In the genomic region with DNA sequence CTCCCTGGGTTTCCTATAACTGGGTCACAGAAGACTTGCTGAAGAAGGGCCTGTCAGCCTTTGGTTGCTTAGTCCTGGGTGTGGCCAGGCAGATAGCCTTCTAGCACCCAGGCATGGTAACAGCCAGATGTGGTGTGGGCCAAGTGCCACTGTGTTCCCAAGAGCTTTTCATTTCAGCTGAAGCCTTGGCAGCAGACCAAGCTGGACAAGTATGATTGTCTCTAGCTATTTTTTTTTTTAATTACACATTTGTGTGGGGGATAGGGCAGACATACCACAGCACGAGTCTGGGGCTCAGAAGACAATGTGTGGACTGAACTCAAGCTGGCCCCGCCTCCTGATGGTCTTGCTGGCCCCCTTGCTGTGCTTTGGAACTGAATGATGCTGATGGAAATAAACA, we compare ENCODE assay signal across 11 mouse cellular contexts. TPM values are rescaled to one million over a fixed set of nuclear protein-coding genes. Genes with fewer than 3 reads are reported as not detected.
DNase-seq lines count a peak whose midpoint lies in the region; ATAC-seq lines count a peak whose summit lies in the region.
"Had no signal": no experiment of that assay in that cellular context is flagged by ENCODE, and none has a peak within 500 bp of the region (broad histone marks: within the 10 kb centered on the region; RNA-seq: fewer than 3 reads in every experiment).

No protein-coding gene starts in this region.

- 80% methylated on average over 2 of the region's 2 CpGs for WGBS in heart, embryonic 11.5 days (ENCODE audit: insufficient replicate concordance)
- 80% methylated on average over 2 of the region's 2 CpGs for WGBS in liver, embryonic 12.5 days (ENCODE audit: insufficient replicate concordance)
- 72% methylated on average over 2 of the region's 2 CpGs for WGBS in liver, embryonic 11.5 days
- WGBS in heart, embryonic 16.5 days = 58% methylated on average over 2 of the region's 2 CpGs
- WGBS in lung, embryonic 16.5 days = 58% methylated on average over 2 of the region's 2 CpGs
- WGBS in forebrain, embryonic 14.5 days = 52% methylated on average over 2 of the region's 2 CpGs

- 0 out of 2 replicates have a peak, but pooled peaks cover 4% of the 10 kb centered on the region for H3K4me1 ChIP-seq in heart, embryonic 11.5 days (ENCODE audit: control insufficient read depth, insufficient read depth, low read length)
- H3K4me1 ChIP-seq in liver, embryonic 12.5 days = peaks cover 15% of the 10 kb centered on the region; the same call in 1 of the 2 replicates
- peaks cover 3% of the 10 kb centered on the region; the same call in 1 of the 2 replicates for H3K4me1 ChIP-seq in liver, embryonic 11.5 days (replicated peaks; ENCODE audit: control insufficient read depth, insufficient read depth, low read length)
- H3K4me1 ChIP-seq in heart, embryonic 16.5 days (ENCODE audit: control insufficient read depth, insufficient read depth, low read length) = peaks cover 13% of the 10 kb centered on the region; the same call in 1 of the 2 replicates
- H3K4me1 ChIP-seq in lung, embryonic 16.5 days (replicated peaks; ENCODE audit: control insufficient read depth, insufficient read depth, low read length) = peaks cover 6% of the 10 kb centered on the region; the same call in 1 of the 2 replicates
- no peaks in the 10 kb centered on the region for H3K4me1 ChIP-seq in forebrain, embryonic 14.5 days (ENCODE audit: control insufficient read depth, insufficient read depth, low read length)

- H3K9ac ChIP-seq in heart, embryonic 11.5 days (ENCODE audit: low read depth, low read length) = no peak overlapping the region
- H3K9ac ChIP-seq in liver, embryonic 12.5 days = no peak overlapping the region
- H3K9ac ChIP-seq in liver, embryonic 11.5 days (ENCODE audit: low read depth, low read length) = no peak overlapping the region
- H3K9ac ChIP-seq in heart, embryonic 16.5 days (ENCODE audit: low read length) = no peak overlapping the region
- H3K9ac ChIP-seq in lung, embryonic 16.5 days (ENCODE audit: low read length) = no peak overlapping the region
- no peak overlapping the region for H3K9ac ChIP-seq in forebrain, embryonic 14.5 days (ENCODE audit: low read length)

- no peaks in the 10 kb centered on the region for H3K9me3 ChIP-seq in heart, embryonic 11.5 days (replicated peaks; ENCODE audit: control insufficient read depth, low read length)
- H3K9me3 ChIP-seq in liver, embryonic 12.5 days (replicated peaks) = no peaks in the 10 kb centered on the region; the same call in 1 of the 2 replicates
- peaks cover 3% of the 10 kb centered on the region; the same call in 1 of the 2 replicates for H3K9me3 ChIP-seq in liver, embryonic 11.5 days (ENCODE audit: control insufficient read depth, low read length)
- H3K9me3 ChIP-seq in heart, embryonic 16.5 days (replicated peaks; ENCODE audit: control insufficient read depth, low read length) = peaks cover 6% of the 10 kb centered on the region; the same call in 1 of the 2 replicates
- peaks cover 7% of the 10 kb centered on the region for H3K9me3 ChIP-seq in lung, embryonic 16.5 days (ENCODE audit: control insufficient read depth, low read length)
- no peaks in the 10 kb centered on the region for H3K9me3 ChIP-seq in forebrain, embryonic 14.5 days (replicated peaks; ENCODE audit: control insufficient read depth, low read length)

- ATAC-seq in heart, embryonic 11.5 days (replicated peaks; ENCODE audit: insufficient number of reproducible peaks, low FRiP score, low TSS enrichment) = no peak
- ATAC-seq in liver, embryonic 12.5 days = peak; percentile 36; the same call in 1 of the 2 replicates
- no peak for ATAC-seq in liver, embryonic 11.5 days (replicated peaks; ENCODE audit: low FRiP score)
- ATAC-seq in heart, embryonic 16.5 days (replicated peaks; ENCODE audit: extremely low read depth, insufficient read depth, low FRiP score) = no peak
- ATAC-seq in lung, embryonic 16.5 days (ENCODE audit: low read depth) = peak; percentile 69
- no peak for ATAC-seq in forebrain, embryonic 14.5 days
- no peak for ATAC-seq in activated CD4-positive, CD25-positive, alpha-beta regulatory T cell, adult 4 months
- ATAC-seq: inflammation-experienced regulatory T-cells, adult 6 months had no signal

- peak; percentile 66 for DNase-seq in heart, adult 18-20 months
- DNase-seq in liver, embryonic 11.5 days (ENCODE audit: low spot score) = no peak
- no peak for DNase-seq in forebrain, embryonic 14.5 days (ENCODE audit: low spot score)
- DNase-seq: thymus, postnatal 4 days had no signal

- no peak overlapping the region for H3K27ac ChIP-seq in heart, embryonic 11.5 days (ENCODE audit: low read depth, low read length)
- H3K27ac ChIP-seq in liver, embryonic 12.5 days = no peak overlapping the region
- no peak overlapping the region for H3K27ac ChIP-seq in liver, embryonic 11.5 days (ENCODE audit: low read depth, low read length)
- H3K27ac ChIP-seq in heart, embryonic 16.5 days (ENCODE audit: low read length) = 0 out of 2 replicates have a peak overlapping the region, but pooled peaks have one; percentile 19
- peak overlapping the region; percentile 40 for H3K27ac ChIP-seq in lung, embryonic 16.5 days (ENCODE audit: low read length)
- no peak overlapping the region for H3K27ac ChIP-seq in forebrain, embryonic 14.5 days (ENCODE audit: low read depth, low read length)
- H3K27ac ChIP-seq: left cerebral cortex, adult 2 months had no signal

- no peak overlapping the region for H3K4me3 ChIP-seq in heart, embryonic 11.5 days (ENCODE audit: low read depth, low read length)
- no peak overlapping the region for H3K4me3 ChIP-seq in liver, embryonic 12.5 days
- no peak overlapping the region for H3K4me3 ChIP-seq in liver, embryonic 11.5 days (ENCODE audit: low read depth, low read length)
- no peak overlapping the region for H3K4me3 ChIP-seq in heart, embryonic 16.5 days (ENCODE audit: low read length)
- no peak overlapping the region for H3K4me3 ChIP-seq in lung, embryonic 16.5 days (ENCODE audit: low read length)
- no peak overlapping the region for H3K4me3 ChIP-seq in forebrain, embryonic 14.5 days (ENCODE audit: low read depth, low read length)
- H3K4me3 ChIP-seq: left cerebral cortex, adult 2 months had no signal

- H3K27me3 ChIP-seq in heart, embryonic 11.5 days (ENCODE audit: control insufficient read depth, insufficient read depth, low read length) = no peaks in the 10 kb centered on the region
- H3K27me3 ChIP-seq in liver, embryonic 12.5 days (replicated peaks) = no peaks in the 10 kb centered on the region
- no peaks in the 10 kb centered on the region for H3K27me3 ChIP-seq in liver, embryonic 11.5 days (replicated peaks; ENCODE audit: control insufficient read depth, insufficient read depth, low read length)
- no peaks in the 10 kb centered on the region for H3K27me3 ChIP-seq in heart, embryonic 16.5 days (ENCODE audit: control insufficient read depth, insufficient read depth, low read length)
- no peaks in the 10 kb centered on the region for H3K27me3 ChIP-seq in lung, embryonic 16.5 days (ENCODE audit: control insufficient read depth, insufficient read depth, low read depth, low read length)
- no peaks in the 10 kb centered on the region for H3K27me3 ChIP-seq in forebrain, embryonic 14.5 days (replicated peaks; ENCODE audit: control insufficient read depth, insufficient read depth, low read length)

- peaks cover 22% of the 10 kb centered on the region for H3K36me3 ChIP-seq in heart, embryonic 11.5 days (ENCODE audit: control insufficient read depth, insufficient read depth, low read length)
- H3K36me3 ChIP-seq in liver, embryonic 12.5 days = peaks cover 80% of the 10 kb centered on the region
- peaks cover 36% of the 10 kb centered on the region for H3K36me3 ChIP-seq in liver, embryonic 11.5 days (ENCODE audit: control insufficient read depth, insufficient read depth, low read length)
- peaks cover 43% of the 10 kb centered on the region for H3K36me3 ChIP-seq in heart, embryonic 16.5 days (ENCODE audit: control insufficient read depth, insufficient read depth)
- peaks cover 55% of the 10 kb centered on the region for H3K36me3 ChIP-seq in lung, embryonic 16.5 days (ENCODE audit: control insufficient read depth, insufficient read depth, low read length)
- peaks cover 60% of the 10 kb centered on the region for H3K36me3 ChIP-seq in forebrain, embryonic 14.5 days (ENCODE audit: control insufficient read depth, insufficient read depth, low read length)

- H3K4me2 ChIP-seq in heart, embryonic 11.5 days = no peak overlapping the region
- H3K4me2 ChIP-seq in liver, embryonic 12.5 days = no peak overlapping the region
- no peak overlapping the region for H3K4me2 ChIP-seq in liver, embryonic 11.5 days
- H3K4me2 ChIP-seq in heart, embryonic 16.5 days (ENCODE audit: low read depth, low read length) = no peak overlapping the region
- no peak overlapping the region for H3K4me2 ChIP-seq in lung, embryonic 16.5 days (ENCODE audit: low read depth, low read length)
- no peak overlapping the region for H3K4me2 ChIP-seq in forebrain, embryonic 14.5 days (ENCODE audit: low read length)

RNA-seq across cellular contexts. Expression of a gene that starts 20.6 kb away (rescaled TPM):
- total RNA-seq in heart, adult 18-20 months (2021) = under 1 TPM; 0.39 to 0.52 TPM
- 11.5 and 13.6 TPM in 2 replicates for polyA plus RNA-seq in heart, embryonic 11.5 days (2014; fragmentation: Nextera tagmentation; extraction: Ambion mirVana)
- polyA plus RNA-seq in liver, embryonic 12.5 days (2016; fragmentation: Nextera tagmentation; extraction: Ambion mirVana) = 3.5 and 3.9 TPM in 2 replicates
- polyA plus RNA-seq in liver, embryonic 11.5 days (2014; fragmentation: Nextera tagmentation; extraction: Ambion mirVana) = 9.8 and 11.2 TPM in 2 replicates
- 4.2 and 7.0 TPM in 2 replicates for polyA plus RNA-seq in heart, embryonic 16.5 days (2015; fragmentation: Nextera tagmentation; extraction: Ambion mirVana)
- polyA plus RNA-seq in lung, embryonic 16.5 days (2015; fragmentation: Nextera tagmentation; extraction: Ambion mirVana) = 30.5 and 31.5 TPM in 2 replicates
- 6.1 and 6.4 TPM in 2 replicates for polyA plus RNA-seq in forebrain, embryonic 14.5 days (2014; fragmentation: Nextera tagmentation; extraction: Ambion mirVana)
- polyA plus RNA-seq in activated CD4-positive, CD25-positive, alpha-beta regulatory T cell, adult 4 months (2017; shearing (Covaris generic)) = under 1 TPM; 0.15 to 0.46 TPM

RNA-seq across cellular contexts. Expression of a gene that starts 24.6 kb away (rescaled TPM):
- total RNA-seq in heart, adult 18-20 months (2021) = 10 to 100 TPM; 35.4 to 41.2 TPM
- 28.2 and 30.7 TPM in 2 replicates for polyA plus RNA-seq in heart, embryonic 11.5 days (2014; fragmentation: Nextera tagmentation; extraction: Ambion mirVana)
- polyA plus RNA-seq in liver, embryonic 12.5 days (2016; fragmentation: Nextera tagmentation; extraction: Ambion mirVana) = 16.9 and 17.5 TPM in 2 replicates
- 26.6 and 29.1 TPM in 2 replicates for polyA plus RNA-seq in liver, embryonic 11.5 days (2014; fragmentation: Nextera tagmentation; extraction: Ambion mirVana)
- 25.8 and 27.1 TPM in 2 replicates for polyA plus RNA-seq in heart, embryonic 16.5 days (2015; fragmentation: Nextera tagmentation; extraction: Ambion mirVana)
- polyA plus RNA-seq in lung, embryonic 16.5 days (2015; fragmentation: Nextera tagmentation; extraction: Ambion mirVana) = 39.0 and 40.0 TPM in 2 replicates
- polyA plus RNA-seq in forebrain, embryonic 14.5 days (2014; fragmentation: Nextera tagmentation; extraction: Ambion mirVana) = 59.8 and 65.3 TPM in 2 replicates
- 10 to 100 TPM; 63.9 to 65.7 TPM for polyA plus RNA-seq in activated CD4-positive, CD25-positive, alpha-beta regulatory T cell, adult 4 months (2017; shearing (Covaris generic))

RNA-seq across cellular contexts. Expression of a gene that starts 47.8 kb away (rescaled TPM):
- not detected for total RNA-seq in heart, adult 18-20 months (2021)
- polyA plus RNA-seq in heart, embryonic 11.5 days (2014; fragmentation: Nextera tagmentation; extraction: Ambion mirVana) = 2.8 and 3.5 TPM in 2 replicates
- polyA plus RNA-seq in liver, embryonic 12.5 days (2016; fragmentation: Nextera tagmentation; extraction: Ambion mirVana) = 0.71 TPM in 1 of 2 replicates, not detected in the other
- polyA plus RNA-seq in liver, embryonic 11.5 days (2014; fragmentation: Nextera tagmentation; extraction: Ambion mirVana) = not detected in 2 replicates
- polyA plus RNA-seq in heart, embryonic 16.5 days (2015; fragmentation: Nextera tagmentation; extraction: Ambion mirVana) = 1.7 and 2.2 TPM in 2 replicates
- polyA plus RNA-seq in lung, embryonic 16.5 days (2015; fragmentation: Nextera tagmentation; extraction: Ambion mirVana) = 3.2 and 3.4 TPM in 2 replicates
- 1.8 TPM in 1 of 2 replicates, not detected in the other for polyA plus RNA-seq in forebrain, embryonic 14.5 days (2014; fragmentation: Nextera tagmentation; extraction: Ambion mirVana)
- polyA plus RNA-seq in activated CD4-positive, CD25-positive, alpha-beta regulatory T cell, adult 4 months (2017; shearing (Covaris generic)) = 1 to 10 TPM in 1 of 2 experiments, not detected in 1; 6.8 TPM

Comparison
In these comparisons a context has a peak if more than half of its experiments do, and no peak if none do; other contexts are left out.
1. ATAC-seq: peak in liver, embryonic 12.5 days (single experiment) and lung, embryonic 16.5 days (single experiment); none in heart, embryonic 11.5 days (single experiment), liver, embryonic 11.5 days (single experiment), heart, embryonic 16.5 days (single experiment), forebrain, embryonic 14.5 days (single experiment) and activated CD4-positive, CD25-positive, alpha-beta regulatory T cell, adult 4 months (single experiment).
2. H3K27ac ChIP-seq: peak in heart, embryonic 16.5 days (single experiment) and lung, embryonic 16.5 days (single experiment); none in heart, embryonic 11.5 days (single experiment), liver, embryonic 12.5 days (single experiment), liver, embryonic 11.5 days (single experiment) and forebrain, embryonic 14.5 days (single experiment).
3. DNase-seq: peak in heart, adult 18-20 months (2 of 2); none in liver, embryonic 11.5 days (single experiment) and forebrain, embryonic 14.5 days (single experiment).